Mouse (Mus musculus) intestine, embryonic 16.5 days (tissue): ENCODE results near the gene Cnpy2. TPM values are rescaled to one million over a fixed set of nuclear protein-coding genes. Genes with fewer than 3 reads are reported as not detected.
"Not testable (repeated sequence)": the region's sequence is repeated elsewhere in the genome, so short reads cannot be mapped to it uniquely, and the experiment has no call there.

Experiments
- ATAC-seq: fragments of 200-750 bp; cut with Nextera tagmentation; 2 replicates; pipeline ENCODE4 v1.8.0; 2017; ENCODE audit warnings: moderate TSS enrichment, moderate library complexity
- H3K27ac ChIP-seq: fragments of 300-500 bp; sonication (generic); 2 replicates; pipeline ENCODE4 v1.5.1; 2014; ENCODE audit warnings: mild to moderate bottlenecking, low read length
- H3K27me3 ChIP-seq: fragments of 300-500 bp; sonication (generic); replicated peaks from 2 replicates; pipeline ENCODE4 v1.6.1; 2014; ENCODE audit warnings: low read length, control low read depth, mixed read lengths; ENCODE audit not compliant: control insufficient read depth, insufficient read depth
- H3K36me3 ChIP-seq: fragments of 300-500 bp; sonication (generic); 2 replicates; pipeline ENCODE4 v1.6.1; 2014; ENCODE audit warnings: low read length, control low read depth; ENCODE audit not compliant: control insufficient read depth, insufficient read depth
- H3K4me1 ChIP-seq: fragments of 300-500 bp; sonication (generic); 2 replicates; pipeline ENCODE4 v1.6.1; 2014; ENCODE audit warnings: low read length, control low read depth, mixed read lengths; ENCODE audit not compliant: control insufficient read depth, insufficient read depth
- H3K4me2 ChIP-seq: fragments of 300-500 bp; sonication (generic); 2 replicates; pipeline ENCODE4 v1.6.1; 2014; ENCODE audit warnings: low read depth, low read length, control low read depth
- H3K4me3 ChIP-seq: fragments of 300-500 bp; sonication (generic); 2 replicates; pipeline ENCODE4 v1.5.1; 2014; ENCODE audit warnings: mild to moderate bottlenecking, low read length
- H3K9ac ChIP-seq: fragments of 300-500 bp; sonication (generic); 2 replicates; pipeline ENCODE4 v1.6.1; 2014; ENCODE audit warnings: low read depth, low read length
- H3K9me3 ChIP-seq: fragments of 300-500 bp; sonication (generic); 2 replicates; pipeline ENCODE4 v1.6.1; 2016; ENCODE audit warnings: low read length, control low read depth; ENCODE audit not compliant: control insufficient read depth
- WGBS: fragments of 180-500 bp; shearing (Covaris S2); extraction: QIAGEN DNeasy Blood & Tissue Kit; methylation state at CpG from one replicate; pipeline ENCODE4 v1.1.7; 2014; 5-methylcytosine and 5-hydroxymethylcytosine counted together
- polyA plus RNA-seq: library from polyadenylated mRNA; unstranded; fragments of >200 nt; fragmentation: Nextera tagmentation; extraction: Ambion mirVana; gene quantifications from 2 replicates; pipeline ENCODE4 v1.2.1, GENCODE M21; 2015

Cnpy2 gene
- polyA plus RNA-seq: 295 and 297 TPM in 2 replicates

- Histone ChIP-seq H3K27ac (peak within 1 kb of the TSS; percentile 84), H3K36me3 (peaks cover 22% of the 10 kb centered on the region), H3K4me1 (peaks cover 14% of the 10 kb centered on the region), H3K27me3 (no peaks in the 10 kb centered on the region), H3K9me3 (no peaks in the 10 kb centered on the region), H3K9ac (peak within 1 kb of the TSS; percentile 88), H3K4me2 (peak within 1 kb of the TSS; percentile 61), H3K4me3 (peak within 1 kb of the TSS; percentile 64)
- ATAC-seq: peak; percentile 94
- WGBS: under 1% methylated on average over 40 of the region's 40 CpGs
These were observed at the start of gene Cnpy2 for GRCm38 (mm10) chr10:128322141-128323108. Gene Cnpy2, plus strand, starts transcription at chr10:128322459.

GRCm38 (mm10) chr10:128272819-128273439 lies 49.3 kb upstream of the Cnpy2 start:
- H3K4me2 ChIP-seq, H3K4me1 ChIP-seq, ATAC-seq, H3K27ac ChIP-seq, H3K9me3 ChIP-seq, H3K36me3 ChIP-seq, H3K9ac ChIP-seq, H3K4me3 ChIP-seq, H3K27me3 ChIP-seq: not testable (repeated sequence)
- WGBS: 91% methylated on average over 4 of the region's 7 CpGs

DNA sequence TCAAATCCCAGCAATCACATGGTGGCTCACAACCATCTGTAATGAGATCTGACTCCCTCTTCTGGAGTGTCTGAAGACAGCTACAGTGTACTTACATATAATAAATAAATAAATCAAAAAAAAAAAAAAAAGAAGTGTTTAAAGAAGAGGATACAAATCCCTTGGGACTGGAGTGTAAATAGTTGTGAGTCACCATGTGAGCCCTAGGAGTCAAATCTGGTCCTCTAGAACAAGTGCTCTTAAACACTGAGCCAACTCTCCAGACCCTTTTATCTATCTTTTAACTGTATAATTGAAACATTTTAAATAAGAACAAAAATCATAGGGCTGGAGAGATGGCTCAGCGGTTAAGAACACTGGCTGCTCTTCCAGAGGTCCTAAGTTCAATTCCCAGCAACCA lies 46.9 kb upstream of the Cnpy2 start:
- not testable (repeated sequence) for H3K27me3 ChIP-seq, H3K4me1 ChIP-seq, H3K4me3 ChIP-seq, ATAC-seq, H3K9me3 ChIP-seq, H3K27ac ChIP-seq, H3K36me3 ChIP-seq, H3K9ac ChIP-seq, H3K4me2 ChIP-seq
- 96% methylated on average over 1 of the region's 1 CpGs for WGBS

DNA sequence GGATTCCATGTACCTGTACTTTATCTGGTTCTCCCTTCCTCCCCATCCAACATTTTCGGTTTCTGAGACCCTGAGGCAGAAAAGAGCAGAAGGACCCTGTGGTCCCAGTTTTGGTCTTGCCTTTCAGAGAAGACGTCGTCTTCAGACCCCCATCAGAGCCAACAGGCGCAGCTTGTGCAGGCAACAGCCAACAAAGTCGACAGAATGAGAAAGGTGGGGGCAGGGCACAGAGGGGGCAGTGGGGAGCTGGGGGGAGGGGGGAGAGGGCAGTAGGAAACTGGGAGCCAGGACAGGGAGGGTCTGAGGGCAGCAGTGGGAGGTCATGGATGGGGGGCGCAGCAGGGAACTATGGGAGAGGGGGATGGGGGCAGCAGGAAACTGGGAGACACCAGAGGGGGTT lies 44.1 kb upstream of the Cnpy2 start:
- no peak overlapping the region for H3K4me2 ChIP-seq
- no peak overlapping the region for H3K9ac ChIP-seq
- no peaks in the 10 kb centered on the region for H3K27me3 ChIP-seq
- peaks cover 11% of the 10 kb centered on the region for H3K36me3 ChIP-seq
- WGBS: 69% methylated on average over 6 of the region's 6 CpGs
- no peaks in the 10 kb centered on the region for H3K4me1 ChIP-seq
- ATAC-seq: no peak
- no peaks in the 10 kb centered on the region for H3K9me3 ChIP-seq
- H3K4me3 ChIP-seq: no peak overlapping the region
- H3K27ac ChIP-seq: no peak overlapping the region

- Histone ChIP-seq H3K9ac (no peak overlapping the region), H3K4me2 (no peak overlapping the region), H3K4me3 (no peak overlapping the region), H3K27ac (peak overlapping the region; percentile 64), H3K4me1 (no peaks in the 10 kb centered on the region), H3K9me3 (no peaks in the 10 kb centered on the region), H3K36me3 (peaks cover 19% of the 10 kb centered on the region), H3K27me3 (no peaks in the 10 kb centered on the region)
- ATAC-seq: peak; percentile 90
- WGBS: 66% methylated on average over 6 of the region's 6 CpGs
These were observed 41.3 kb upstream of the Cnpy2 start for GRCm38 (mm10) chr10:128280943-128281342.

GRCm38 (mm10) chr10:128281682-128282081 lies 40.6 kb upstream of the Cnpy2 start:
- WGBS: 92% methylated on average over 14 of the region's 14 CpGs
- Histone ChIP-seq H3K4me2 (no peak overlapping the region), H3K9me3 (no peaks in the 10 kb centered on the region), H3K27me3 (no peaks in the 10 kb centered on the region), H3K27ac (0 out of 2 replicates have a peak overlapping the region, but pooled peaks have one; percentile 31), H3K4me3 (no peak overlapping the region), H3K4me1 (no peaks in the 10 kb centered on the region), H3K9ac (no peak overlapping the region), H3K36me3 (peaks cover 19% of the 10 kb centered on the region)
- ATAC-seq: no peak

DNA sequence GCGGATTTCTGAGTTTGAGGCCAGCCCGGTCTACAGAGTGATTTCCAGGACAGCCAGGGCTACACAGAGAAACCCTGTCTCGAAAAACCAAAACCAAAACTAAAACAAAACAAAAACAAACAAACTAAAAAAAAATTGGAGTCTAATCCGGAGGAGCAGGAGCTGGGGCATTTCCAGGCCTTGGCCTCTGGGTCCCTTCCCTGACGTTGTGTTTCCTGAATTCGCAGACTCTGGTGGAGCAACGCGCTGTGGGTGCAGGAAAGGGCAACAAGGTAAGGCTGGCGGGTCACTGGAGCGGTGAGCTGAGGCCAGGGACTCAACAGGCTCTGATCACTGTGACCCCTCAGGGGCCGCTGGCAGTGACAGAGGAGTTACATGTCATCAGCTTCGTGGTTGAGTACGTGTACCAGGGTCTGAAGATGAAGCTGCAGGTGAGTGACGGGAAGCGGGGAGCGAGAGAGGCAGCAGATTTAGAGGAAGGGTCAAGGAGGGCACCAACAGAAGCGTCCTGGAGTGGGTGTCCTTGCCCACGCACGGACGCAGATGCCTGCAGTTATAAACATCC lies 39.3 kb upstream of the Cnpy2 start:
- WGBS: 85% methylated on average over 20 of the region's 20 CpGs
- H3K27ac ChIP-seq: no peak overlapping the region
- H3K4me2 ChIP-seq: no peak overlapping the region
- H3K4me3 ChIP-seq: no peak overlapping the region
- peaks cover 16% of the 10 kb centered on the region for H3K36me3 ChIP-seq
- ATAC-seq: no peak
- no peaks in the 10 kb centered on the region for H3K4me1 ChIP-seq
- no peaks in the 10 kb centered on the region for H3K9me3 ChIP-seq
- H3K27me3 ChIP-seq: no peaks in the 10 kb centered on the region
- H3K9ac ChIP-seq: no peak overlapping the region

DNA sequence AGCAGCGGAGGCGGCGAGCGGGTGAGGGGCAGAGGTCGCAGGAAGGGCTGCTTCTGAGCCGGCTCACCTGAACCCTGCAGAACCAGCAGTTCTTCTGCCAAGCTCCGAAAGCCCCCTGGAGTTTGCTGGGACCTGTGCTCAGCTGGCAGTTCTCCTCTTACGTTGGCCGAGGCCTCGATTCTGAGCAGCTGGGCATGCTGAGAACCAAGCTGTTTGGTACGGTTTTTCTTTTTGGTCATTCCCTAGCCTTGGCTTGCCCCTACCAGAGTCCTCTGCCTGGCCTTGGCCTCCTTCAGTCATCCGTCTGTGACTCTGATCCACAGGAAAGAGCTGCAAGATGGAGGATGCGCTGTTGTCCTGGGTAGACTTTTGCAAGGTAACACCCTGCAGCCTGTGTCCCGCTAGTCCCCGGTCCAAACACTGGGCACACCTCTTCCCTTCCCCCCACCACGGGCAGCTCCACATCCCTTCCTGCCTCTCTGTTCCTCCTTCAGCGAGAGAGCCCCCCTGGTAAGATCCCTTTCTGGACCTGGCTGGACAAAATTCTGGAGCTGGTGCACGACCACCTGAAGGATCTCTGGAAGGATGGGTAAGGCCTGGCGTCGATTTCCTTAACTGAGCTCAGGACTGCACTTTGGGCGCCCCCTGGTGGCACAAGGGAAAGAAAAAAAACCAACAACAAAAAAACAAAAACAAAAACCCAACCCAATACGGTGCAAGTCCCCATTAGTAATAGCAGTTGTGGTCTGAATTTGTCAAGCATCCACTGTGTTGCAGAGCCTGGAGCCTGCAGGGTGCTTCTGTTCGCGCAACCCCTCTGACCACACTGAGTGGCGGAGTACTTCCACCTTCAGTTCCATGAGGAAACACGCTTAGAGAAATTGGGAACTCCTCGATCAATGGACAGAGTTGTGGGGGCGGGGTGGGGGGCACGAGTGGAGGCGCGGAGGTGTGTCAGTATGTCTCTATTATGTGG lies 38.4 kb upstream of the Cnpy2 start:
- no peaks in the 10 kb centered on the region for H3K4me1 ChIP-seq
- H3K36me3 ChIP-seq: peaks cover 14% of the 10 kb centered on the region
- H3K9ac ChIP-seq: no peak overlapping the region
- no peaks in the 10 kb centered on the region for H3K9me3 ChIP-seq
- 66% methylated on average over 31 of the region's 31 CpGs for WGBS
- no peak overlapping the region for H3K4me2 ChIP-seq
- no peak overlapping the region for H3K27ac ChIP-seq
- no peak overlapping the region for H3K4me3 ChIP-seq
- H3K27me3 ChIP-seq: no peaks in the 10 kb centered on the region
- no peak for ATAC-seq
